Mouse (Mus musculus): ENCODE data around the gene Fscn2. TPM values are rescaled to one million over a fixed set of nuclear protein-coding genes. Genes with fewer than 3 reads are reported as not detected.

Gene Fscn2
- polyA plus RNA-seq, 1 experiment = not detected

DNA sequence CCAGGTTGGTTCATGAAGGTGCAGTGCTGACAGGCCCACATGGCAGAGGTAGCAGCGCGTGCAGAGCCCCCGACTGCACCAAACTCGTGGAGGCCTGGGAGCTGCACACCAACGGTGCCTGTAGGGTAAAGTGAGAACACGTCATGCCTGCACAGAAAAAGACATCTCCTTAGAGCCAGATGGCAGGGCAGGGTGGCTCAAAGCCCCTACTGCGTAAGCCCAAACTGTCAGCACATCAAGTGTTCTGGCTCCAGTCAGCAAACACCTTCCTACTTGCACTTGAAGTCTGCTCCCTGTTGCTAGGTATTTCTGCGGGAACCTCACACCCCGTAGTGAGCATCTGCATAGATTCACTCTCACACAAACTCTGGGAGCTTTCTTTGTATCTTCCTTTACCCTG lies 21.2 kb downstream of the Fscn2 start:
- no peak for TF ChIP-seq POLR2A (IDR thresholded peaks at IDR 0.05; ENCODE audit: borderline replicate concordance, control insufficient read depth, low read depth, low read length)
- H3K27ac ChIP-seq (ENCODE audit: control insufficient read depth, insufficient read depth, low read depth, low read length, poor library complexity) = no peak overlapping the region
- no peak overlapping the region for H3K4me3 ChIP-seq (replicated peaks; ENCODE audit: control insufficient read depth, low read depth, low read length)
- 95% methylated on average over 9 of the region's 9 CpGs for WGBS
- no peaks in the 10 kb centered on the region; the same call in 1 of the 2 replicates for H3K4me1 ChIP-seq (ENCODE audit: control insufficient read depth, insufficient read depth, low read length)

DNA sequence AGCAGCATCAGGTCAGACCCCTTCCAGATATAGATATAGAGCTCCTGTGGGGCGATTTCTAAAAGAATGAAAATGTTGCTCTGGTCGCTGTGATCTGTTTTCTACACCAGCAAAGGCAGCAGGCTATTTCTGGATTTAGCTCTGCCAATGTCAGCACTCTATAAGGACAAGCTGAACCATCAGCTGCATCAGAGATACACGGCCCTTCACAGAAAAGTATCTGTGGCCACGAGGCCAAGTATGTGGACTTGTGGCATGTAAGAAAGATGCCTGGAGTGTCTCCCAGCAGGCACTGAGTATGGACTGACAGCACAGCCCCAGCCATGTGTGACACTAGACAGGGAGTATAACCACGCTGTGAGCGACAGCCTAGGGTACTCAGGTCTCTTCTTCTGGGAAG lies 25.3 kb downstream of the Fscn2 start:
- no peaks in the 10 kb centered on the region for H3K4me1 ChIP-seq (ENCODE audit: control insufficient read depth, insufficient read depth, low read length)
- no peak overlapping the region for H3K4me3 ChIP-seq (replicated peaks; ENCODE audit: control insufficient read depth, low read depth, low read length)
- no peak overlapping the region for H3K27ac ChIP-seq (ENCODE audit: control insufficient read depth, insufficient read depth, low read depth, low read length, poor library complexity)
- 94% methylated on average over 6 of the region's 6 CpGs for WGBS
- no peak for TF ChIP-seq CTCF (IDR thresholded peaks at IDR 0.05; ENCODE audit: control insufficient read depth, insufficient read depth, low read length)
- no peak for TF ChIP-seq POLR2A (IDR thresholded peaks at IDR 0.05; ENCODE audit: borderline replicate concordance, control insufficient read depth, low read depth, low read length)

- no peak for TF ChIP-seq POLR2A (IDR thresholded peaks at IDR 0.05; ENCODE audit: borderline replicate concordance, control insufficient read depth, low read depth, low read length)
- no peak for TF ChIP-seq CTCF (IDR thresholded peaks at IDR 0.05; ENCODE audit: control insufficient read depth, insufficient read depth, low read length)
- no peak overlapping the region for H3K27ac ChIP-seq (ENCODE audit: control insufficient read depth, insufficient read depth, low read depth, low read length, poor library complexity)
- WGBS = 47% methylated on average over 2 of the region's 2 CpGs
These were observed 25.8 kb downstream of the Fscn2 start for GRCm38 (mm10) chr11:120387157-120387556.

DNA sequence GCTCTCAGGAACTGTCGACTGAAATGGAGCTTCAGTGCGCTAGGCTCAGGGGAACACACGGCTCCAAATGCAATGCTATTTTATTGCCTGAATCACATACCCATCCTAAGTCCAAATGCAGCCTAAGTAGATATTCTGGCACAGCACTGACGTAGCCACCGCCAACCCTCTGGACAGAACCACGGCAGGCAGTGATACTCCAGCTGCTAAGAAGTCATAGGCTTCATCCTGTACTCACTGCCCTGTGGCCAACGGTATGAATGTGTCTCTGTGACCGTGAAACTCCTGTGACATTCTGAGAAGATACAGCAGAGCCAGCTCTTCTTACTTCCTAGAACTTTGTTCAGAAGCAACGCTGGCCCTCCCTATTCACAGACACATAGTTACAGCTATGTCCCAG lies 27.2 kb downstream of the Fscn2 start:
- WGBS = 94% methylated on average over 9 of the region's 9 CpGs
- Histone ChIP-seq H3K27ac (ENCODE audit: control insufficient read depth, insufficient read depth, low read depth, low read length, poor library complexity) (no peak overlapping the region), H3K4me1 (ENCODE audit: control insufficient read depth, insufficient read depth, low read length) (no peaks in the 10 kb centered on the region), H3K4me3 (replicated peaks; ENCODE audit: control insufficient read depth, low read depth, low read length) (no peak overlapping the region)
- TF ChIP-seq POLR2A (IDR thresholded peaks at IDR 0.05; ENCODE audit: borderline replicate concordance, control insufficient read depth, low read depth, low read length) (no peak), CTCF (IDR thresholded peaks at IDR 0.05; ENCODE audit: control insufficient read depth, insufficient read depth, low read length) (no peak)

More at GRCm38 (mm10) chr11:120387157-120387556, 25.8 kb downstream of the Fscn2 start:
- Histone ChIP-seq H3K4me3 (replicated peaks; ENCODE audit: control insufficient read depth, low read depth, low read length) (no peak overlapping the region), H3K4me1 (ENCODE audit: control insufficient read depth, insufficient read depth, low read length) (no peaks in the 10 kb centered on the region)

DNA sequence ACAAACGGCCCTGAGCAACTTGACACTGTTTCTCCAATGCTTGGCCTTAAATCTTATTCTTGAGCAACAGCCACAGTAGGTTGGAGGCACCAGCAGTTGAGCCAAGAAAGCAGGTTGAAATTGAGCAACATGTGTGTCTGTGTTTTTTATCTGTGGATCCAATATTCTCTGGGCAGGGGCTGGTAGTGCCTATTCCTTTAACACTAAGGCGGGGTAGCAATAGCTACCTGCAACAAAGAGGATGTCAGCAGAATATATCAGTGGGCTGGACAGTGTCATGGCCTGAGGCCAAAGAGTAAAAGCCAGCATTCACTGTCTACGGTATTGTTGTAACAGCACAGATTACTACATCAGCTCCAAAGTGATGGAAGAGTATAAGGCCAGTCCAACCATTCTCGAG lies 34.3 kb downstream of the Fscn2 start:
- H3K4me3 ChIP-seq (replicated peaks; ENCODE audit: control insufficient read depth, low read depth, low read length) = no peak overlapping the region
- no peak overlapping the region for H3K27ac ChIP-seq (ENCODE audit: control insufficient read depth, insufficient read depth, low read depth, low read length, poor library complexity)
- H3K4me1 ChIP-seq (ENCODE audit: control insufficient read depth, insufficient read depth, low read length) = no peaks in the 10 kb centered on the region; the same call in none of the 2 replicates
- WGBS = 58% methylated on average over 4 of the region's 4 CpGs
- TF ChIP-seq POLR2A (IDR thresholded peaks at IDR 0.05; ENCODE audit: borderline replicate concordance, control insufficient read depth, low read depth, low read length) (no peak), CTCF (IDR thresholded peaks at IDR 0.05; ENCODE audit: control insufficient read depth, insufficient read depth, low read length) (no peak)

GRCm38 (mm10) chr11:120397602-120398001 lies 36.3 kb downstream of the Fscn2 start:
- no peak for TF ChIP-seq POLR2A (IDR thresholded peaks at IDR 0.05; ENCODE audit: borderline replicate concordance, control insufficient read depth, low read depth, low read length)
- no peak for TF ChIP-seq CTCF (IDR thresholded peaks at IDR 0.05; ENCODE audit: control insufficient read depth, insufficient read depth, low read length)
- H3K4me1 ChIP-seq (ENCODE audit: control insufficient read depth, insufficient read depth, low read length) = no peaks in the 10 kb centered on the region; the same call in none of the 2 replicates
- WGBS = 84% methylated on average over 2 of the region's 2 CpGs
- no peak overlapping the region for H3K4me3 ChIP-seq (replicated peaks; ENCODE audit: control insufficient read depth, low read depth, low read length)
- no peak overlapping the region for H3K27ac ChIP-seq (ENCODE audit: control insufficient read depth, insufficient read depth, low read depth, low read length, poor library complexity)

- H3K4me3 ChIP-seq (replicated peaks; ENCODE audit: control insufficient read depth, low read depth, low read length) = no peak overlapping the region
- 61% methylated on average over 2 of the region's 2 CpGs for WGBS
- no peaks in the 10 kb centered on the region; the same call in none of the 2 replicates for H3K4me1 ChIP-seq (ENCODE audit: control insufficient read depth, insufficient read depth, low read length)
- H3K27ac ChIP-seq (ENCODE audit: control insufficient read depth, insufficient read depth, low read depth, low read length, poor library complexity) = no peak overlapping the region
- TF ChIP-seq CTCF (IDR thresholded peaks at IDR 0.05; ENCODE audit: control insufficient read depth, insufficient read depth, low read length) = no peak
- TF ChIP-seq POLR2A (IDR thresholded peaks at IDR 0.05; ENCODE audit: borderline replicate concordance, control insufficient read depth, low read depth, low read length) = no peak
These were observed 38.0 kb downstream of the Fscn2 start for GRCm38 (mm10) chr11:120399319-120399718.

- TF ChIP-seq POLR2A (IDR thresholded peaks at IDR 0.05; ENCODE audit: borderline replicate concordance, control insufficient read depth, low read depth, low read length) (no peak), CTCF (IDR thresholded peaks at IDR 0.05; ENCODE audit: control insufficient read depth, insufficient read depth, low read length) (no peak)
- Histone ChIP-seq H3K4me3 (replicated peaks; ENCODE audit: control insufficient read depth, low read depth, low read length) (no peak overlapping the region), H3K27ac (ENCODE audit: control insufficient read depth, insufficient read depth, low read depth, low read length, poor library complexity) (no peak overlapping the region), H3K4me1 (ENCODE audit: control insufficient read depth, insufficient read depth, low read length) (no peaks in the 10 kb centered on the region)
- 55% methylated on average over 1 of the region's 1 CpGs for WGBS
These were observed 43.5 kb downstream of the Fscn2 start for GRCm38 (mm10) chr11:120404814-120405213.

GRCm38 (mm10) chr11:120405867-120406266 lies 44.5 kb downstream of the Fscn2 start:
- no peak overlapping the region for H3K27ac ChIP-seq (ENCODE audit: control insufficient read depth, insufficient read depth, low read depth, low read length, poor library complexity)
- no peak overlapping the region for H3K4me3 ChIP-seq (replicated peaks; ENCODE audit: control insufficient read depth, low read depth, low read length)
- no peaks in the 10 kb centered on the region for H3K4me1 ChIP-seq (ENCODE audit: control insufficient read depth, insufficient read depth, low read length)
- WGBS = 47% methylated on average over 3 of the region's 3 CpGs
- TF ChIP-seq POLR2A (IDR thresholded peaks at IDR 0.05; ENCODE audit: borderline replicate concordance, control insufficient read depth, low read depth, low read length) = no peak
- TF ChIP-seq CTCF (IDR thresholded peaks at IDR 0.05; ENCODE audit: control insufficient read depth, insufficient read depth, low read length) = no peak

All from bone marrow, adult 2 months (tissue).